Mouse (Mus musculus) hindlimb bud, embryonic 11.5 days (tissue): ENCODE data around the gene Asgr1.
"Not testable (repeated sequence)": the region's sequence is repeated elsewhere in the genome, so short reads cannot be mapped to it uniquely, and the experiment has no call there.

Experiments
- DNase-seq: peaks from one replicate; pipeline ENCODE4 v3.0.0-alpha.2; 2012; ENCODE audit warnings: low read depth, low spot score; ENCODE audit errors: extremely low spot score

The Asgr1 gene

DNA sequence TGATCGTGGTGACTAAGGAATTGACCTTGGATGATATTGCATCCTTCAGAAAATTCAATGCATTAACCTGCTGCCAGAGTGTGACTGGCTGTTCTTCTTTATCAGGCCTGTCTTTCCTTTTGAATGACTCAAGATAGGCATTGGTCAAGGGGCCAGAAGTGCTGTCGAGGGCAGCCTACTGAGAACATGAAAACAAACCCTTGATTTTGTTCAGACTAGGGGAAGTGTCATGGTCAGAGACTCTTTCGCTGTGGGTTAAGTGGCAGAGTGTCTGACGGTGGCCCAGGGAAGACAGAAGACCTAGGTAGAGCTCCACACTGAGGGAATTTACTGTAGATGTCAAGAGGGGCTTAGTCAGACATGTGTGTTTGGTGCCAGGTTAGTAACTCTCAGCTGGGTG, 12.8 kb downstream of the Asgr1 start:
- no peak for DNase-seq

DNA sequence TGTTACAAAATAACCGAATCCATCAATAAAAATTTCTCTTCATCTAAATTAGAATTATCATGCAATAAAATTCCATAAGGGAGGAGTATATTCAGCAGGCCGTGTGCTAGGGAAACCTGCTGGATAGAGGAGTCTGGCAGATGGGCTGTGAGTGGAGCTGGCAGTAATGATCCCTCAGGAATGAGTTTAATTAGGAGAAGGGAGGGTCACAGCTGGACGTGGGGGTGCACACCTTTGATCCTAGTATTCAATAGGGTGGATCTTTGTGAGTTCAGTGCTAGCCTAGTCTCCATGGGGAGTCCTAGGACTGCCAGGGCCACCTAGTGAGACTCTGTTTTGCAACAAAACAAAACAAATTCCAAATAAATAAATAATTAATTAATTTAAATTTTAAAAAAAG, 14.4 kb downstream of the Asgr1 start:
- DNase-seq = no peak

DNA sequence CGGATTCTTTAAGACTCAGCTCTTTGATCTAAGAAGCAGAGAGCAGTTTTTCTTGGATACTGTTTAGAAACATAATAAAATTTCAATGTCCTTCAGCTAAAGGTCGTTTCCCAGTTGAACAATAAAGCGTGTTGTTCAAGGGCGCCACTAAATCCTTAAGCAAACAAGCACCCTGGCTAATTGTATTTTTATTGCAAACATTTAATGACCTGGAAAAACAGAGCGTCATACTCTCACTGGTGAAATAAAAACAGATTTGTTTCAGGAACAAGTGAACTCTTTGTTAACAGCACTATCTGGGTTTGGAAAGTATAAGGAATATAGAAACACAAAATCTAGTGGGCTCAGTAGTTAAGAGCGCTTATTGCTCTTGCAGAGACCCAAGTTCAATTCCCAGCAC, 16.2 kb downstream of the Asgr1 start:
- no peak for DNase-seq

DNA sequence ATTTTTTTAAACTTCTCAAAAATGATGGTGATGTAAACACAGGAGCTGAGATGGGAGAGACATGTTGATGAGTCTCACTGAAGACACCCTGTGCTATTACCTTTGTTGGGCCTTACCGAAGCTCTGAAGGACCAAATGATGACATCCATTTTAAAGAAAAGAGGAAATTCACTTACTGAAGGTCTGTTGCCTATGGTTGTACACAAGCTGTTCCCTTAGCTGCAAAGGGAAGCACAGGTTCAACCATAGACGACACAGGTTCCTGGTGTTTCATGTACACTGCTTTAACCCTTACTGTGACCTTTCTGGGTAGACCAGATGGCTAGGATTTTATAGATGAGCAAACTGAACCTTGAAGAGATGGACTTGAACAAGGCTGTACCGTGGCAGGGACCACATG, 16.7 kb downstream of the Asgr1 start:
- not testable (repeated sequence) for DNase-seq

DNA sequence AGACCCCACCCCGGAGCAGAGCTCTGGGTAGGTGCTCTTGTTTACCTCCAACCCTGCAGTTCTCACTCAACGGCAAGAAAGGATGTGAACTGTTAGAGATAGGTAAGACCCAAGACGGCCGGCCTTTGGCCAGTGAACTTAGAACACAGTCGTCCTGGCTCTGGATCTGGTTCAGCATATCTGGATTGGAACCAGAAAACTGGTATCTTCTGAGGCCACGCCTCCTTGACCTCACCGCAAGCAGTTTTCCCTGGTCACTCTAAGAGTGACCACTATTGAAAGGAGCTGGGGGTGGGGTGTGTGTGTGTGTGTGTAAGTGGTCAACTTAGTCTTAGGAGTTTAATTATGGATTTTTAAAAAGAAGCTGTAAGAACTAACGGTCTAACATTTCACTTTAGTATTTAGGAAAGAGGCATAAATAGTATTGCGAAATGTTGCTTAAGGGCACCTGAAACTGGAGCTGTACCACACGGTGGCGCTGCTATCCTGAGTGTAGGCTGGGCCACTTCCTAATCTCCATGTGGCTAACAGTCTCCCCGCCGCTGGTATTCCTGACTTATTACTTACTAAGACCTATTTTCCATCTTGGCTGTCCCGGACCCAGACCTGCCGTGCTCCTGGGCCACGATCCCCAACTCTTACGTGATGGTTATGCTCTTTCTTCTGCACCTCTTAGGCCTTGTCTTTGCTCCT, 20.6 kb downstream of the Asgr1 start:
- DNase-seq = peak; percentile 56

DNA sequence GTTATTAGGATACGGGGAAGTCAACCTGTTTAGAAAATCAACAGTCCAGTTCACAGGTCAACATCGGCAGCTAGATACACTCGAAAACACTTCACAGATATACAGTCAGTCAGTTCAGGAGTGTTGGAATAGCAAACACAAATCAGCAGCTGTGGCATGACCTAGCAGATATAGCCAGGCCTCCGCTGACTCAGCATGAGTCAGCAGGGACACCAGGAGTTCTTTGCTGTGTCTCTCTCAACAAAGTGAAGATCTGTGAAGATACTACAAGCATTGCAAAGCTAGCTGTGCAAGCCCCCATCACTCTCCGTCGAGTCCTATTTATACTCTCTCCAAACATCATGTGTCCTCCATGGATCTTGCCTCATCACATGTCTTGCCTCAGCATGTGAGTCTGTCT, 21.7 kb downstream of the Asgr1 start:
- DNase-seq = no peak

DNA sequence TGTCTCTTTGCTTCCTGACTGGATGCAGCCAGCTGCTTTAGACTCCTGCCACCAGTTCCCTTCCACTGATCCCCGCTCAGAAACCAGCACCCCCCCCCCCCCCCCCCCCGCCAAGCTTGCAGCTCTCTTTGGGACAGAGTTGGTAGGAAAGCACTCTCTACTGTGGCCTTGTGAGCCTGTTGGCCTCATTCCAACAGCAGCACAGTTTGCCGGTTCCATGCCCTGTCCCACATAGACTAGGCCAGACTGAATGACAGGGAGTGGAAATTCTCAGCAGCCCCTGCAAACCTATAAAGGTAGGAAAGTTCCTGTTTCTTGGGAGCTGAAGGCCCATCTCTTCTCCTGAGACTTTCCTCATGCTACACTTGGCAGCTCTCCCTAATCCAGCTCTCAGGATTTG, 23.6 kb downstream of the Asgr1 start:
- DNase-seq = no peak

DNA sequence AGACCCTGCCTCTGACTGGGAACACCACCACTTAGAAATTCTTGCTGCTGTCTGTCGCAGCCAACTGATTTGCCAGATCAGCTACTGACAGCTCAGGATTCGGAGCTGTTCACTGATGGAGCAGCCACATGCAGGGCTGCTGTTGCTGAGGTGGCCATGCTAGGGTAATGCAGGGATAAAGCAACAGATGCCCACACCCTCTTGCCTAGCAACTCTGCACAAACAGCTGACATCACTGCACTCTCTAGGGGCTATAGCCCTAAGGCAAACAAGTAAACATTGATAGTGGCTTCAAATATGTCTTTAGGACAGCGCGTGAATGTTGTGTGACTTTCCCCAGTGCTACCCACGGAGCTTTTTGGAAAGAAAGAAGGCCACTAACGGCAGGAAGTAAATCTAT, 25.3 kb downstream of the Asgr1 start:
- no peak for DNase-seq

DNA sequence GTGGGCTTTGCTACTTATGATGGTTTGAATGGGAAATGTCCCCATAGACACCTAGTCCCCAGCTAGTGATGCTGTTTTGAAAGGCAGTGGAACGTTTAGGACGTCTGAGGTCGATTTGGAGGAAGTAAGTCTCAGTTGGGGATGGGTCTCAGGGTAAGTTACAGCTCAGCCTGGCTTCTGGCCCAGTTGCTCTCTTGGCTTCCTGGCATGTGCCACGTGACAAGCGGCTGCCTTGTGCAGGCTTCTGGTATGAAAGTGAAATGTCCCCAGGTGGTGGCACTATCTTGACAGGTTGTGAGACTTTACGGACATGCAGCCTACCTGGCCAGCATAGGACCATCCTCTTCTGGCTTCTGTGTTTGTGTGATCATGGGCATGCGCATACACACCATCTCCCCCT, 26.0 kb downstream of the Asgr1 start:
- no peak for DNase-seq

DNA sequence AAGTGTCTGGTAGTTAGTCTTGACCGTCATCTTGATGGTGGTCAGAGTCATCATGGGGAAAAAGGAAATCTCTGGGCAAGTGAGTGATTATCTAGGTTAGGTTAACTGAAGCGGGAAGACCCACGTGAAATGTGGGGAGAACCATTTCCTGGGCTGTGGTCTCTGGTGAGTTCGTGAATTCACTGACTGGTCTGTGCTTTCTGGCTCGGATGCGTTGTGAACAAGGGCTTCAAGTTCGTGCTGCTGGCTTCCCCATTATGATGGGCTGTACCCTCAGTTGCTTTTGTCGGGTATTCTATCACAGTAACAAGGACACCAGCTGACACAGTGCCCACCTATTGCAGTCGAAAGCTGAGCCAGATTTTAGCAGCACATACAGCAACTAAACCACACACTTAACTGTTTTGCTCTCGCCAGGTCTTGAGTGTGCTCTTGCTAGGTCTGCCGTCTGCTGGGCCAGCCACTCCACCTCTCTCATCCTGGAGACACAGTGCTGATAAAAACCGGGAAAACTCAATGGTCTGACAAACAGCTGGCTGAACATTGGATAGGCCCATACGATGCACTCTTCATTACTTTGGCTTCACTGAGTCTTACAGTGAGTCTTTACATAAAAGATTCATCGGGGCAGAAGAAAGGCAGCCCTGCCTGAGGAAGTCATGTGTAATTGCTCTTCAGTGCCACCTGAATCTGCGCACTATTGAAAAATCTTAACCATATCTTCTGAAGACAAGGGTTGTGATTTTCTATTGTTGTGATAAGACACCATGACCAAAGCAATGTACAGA, 27.1 kb downstream of the Asgr1 start:
- no peak for DNase-seq

DNA sequence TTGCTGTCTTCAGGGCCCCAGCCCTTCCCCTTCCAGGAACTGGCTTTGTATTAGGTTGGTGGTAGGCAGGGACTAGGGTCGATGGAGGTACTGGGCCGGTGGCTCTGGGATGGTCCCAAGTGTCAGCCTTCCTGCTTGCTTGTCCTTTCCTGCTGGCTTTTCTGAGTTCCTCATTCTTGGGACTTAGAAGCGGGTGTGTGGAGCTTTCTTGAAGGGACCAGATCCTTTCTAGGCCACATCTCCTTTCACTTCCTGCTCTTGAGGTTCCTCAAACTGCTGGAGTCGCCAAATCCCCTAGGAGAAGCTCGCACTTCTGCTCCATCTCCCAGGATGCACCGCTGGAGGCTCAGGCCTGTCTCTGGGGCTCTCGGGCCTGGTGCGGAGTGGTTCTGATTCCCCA, 30.7 kb downstream of the Asgr1 start:
- DNase-seq = no peak

DNA sequence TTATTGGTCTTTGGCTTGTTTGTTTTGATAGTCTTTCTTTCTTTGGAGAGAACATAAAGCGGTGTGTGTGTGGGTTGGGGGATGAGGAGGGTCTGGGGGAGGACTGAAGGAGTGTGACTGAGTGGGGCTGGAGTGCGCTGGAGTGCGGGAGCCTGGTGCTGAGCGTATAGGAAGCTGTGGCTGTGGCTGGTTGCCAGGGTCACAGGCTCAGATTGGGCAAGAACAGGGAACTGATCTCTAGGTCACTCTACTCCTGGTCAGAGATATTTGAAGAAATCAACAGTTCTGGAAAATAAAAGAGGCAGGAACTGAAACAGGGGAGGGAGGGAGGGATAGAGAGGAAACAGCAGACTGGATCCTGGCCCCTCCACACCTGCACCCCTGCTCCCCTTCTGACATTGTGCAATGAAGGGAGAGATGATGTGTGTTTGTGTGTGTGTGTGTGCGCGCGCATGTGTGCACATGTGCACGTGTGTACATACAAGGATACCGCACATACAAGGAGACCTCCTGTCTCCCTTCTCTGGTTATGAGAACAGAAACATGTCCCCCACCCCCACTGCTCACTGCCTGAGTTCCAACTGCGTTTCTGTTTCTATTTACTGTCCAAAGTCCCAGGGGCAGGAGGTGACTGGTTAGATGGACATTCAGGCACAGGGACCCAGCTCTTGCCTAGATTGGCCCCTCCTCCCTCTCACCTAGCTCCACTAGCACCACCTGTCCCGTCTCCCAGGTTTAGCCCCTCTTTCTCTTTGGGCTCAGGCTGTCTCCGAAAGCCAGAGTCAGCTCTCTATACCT, 38.3 kb downstream of the Asgr1 start, which contains the start of gene Asgr2:
Gene Asgr2 (plus strand): TSS at position 659 of the 798 bp plus-strand sequence.
- no peak for DNase-seq

DNA sequence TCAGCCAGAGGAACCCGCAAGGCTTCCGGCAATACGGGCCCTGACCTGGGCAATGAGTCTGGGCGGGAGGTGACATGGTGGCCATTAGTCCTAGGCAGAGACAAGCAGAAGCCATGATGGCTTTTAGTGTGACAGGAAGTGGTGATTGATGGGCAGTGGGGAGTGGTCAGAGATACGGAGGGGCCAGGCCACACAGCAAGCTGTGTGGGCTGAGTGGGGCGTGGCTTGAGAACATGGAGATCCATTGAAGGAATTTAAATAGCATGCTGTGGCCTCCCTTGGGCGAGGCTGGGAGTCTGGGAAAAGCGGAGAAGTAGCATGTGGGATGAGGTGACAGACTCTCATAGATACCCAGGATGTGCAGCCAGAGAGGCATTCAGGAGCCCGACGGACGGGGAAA, 43.5 kb downstream of the Asgr1 start:
- no peak for DNase-seq

DNA sequence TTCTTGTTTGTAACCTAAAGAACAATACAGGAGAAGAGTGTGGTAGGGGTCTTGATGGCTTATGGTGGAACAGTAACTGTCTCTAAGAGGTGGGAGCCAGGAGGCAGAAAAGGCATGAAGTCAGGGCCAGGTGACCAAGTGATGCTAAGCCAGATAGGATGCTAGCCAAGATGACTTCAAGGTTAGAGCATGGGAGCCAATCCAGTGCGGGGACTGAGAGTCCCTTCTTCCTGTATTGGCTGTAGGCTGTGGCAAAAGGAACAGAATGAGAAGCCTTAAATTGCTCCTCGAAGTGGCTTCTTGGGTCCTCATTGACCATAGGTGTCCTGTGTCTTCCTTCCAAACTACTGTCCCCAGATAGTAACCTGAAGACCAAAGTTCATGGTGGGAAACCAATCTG, 45.2 kb downstream of the Asgr1 start:
- no peak for DNase-seq

DNA sequence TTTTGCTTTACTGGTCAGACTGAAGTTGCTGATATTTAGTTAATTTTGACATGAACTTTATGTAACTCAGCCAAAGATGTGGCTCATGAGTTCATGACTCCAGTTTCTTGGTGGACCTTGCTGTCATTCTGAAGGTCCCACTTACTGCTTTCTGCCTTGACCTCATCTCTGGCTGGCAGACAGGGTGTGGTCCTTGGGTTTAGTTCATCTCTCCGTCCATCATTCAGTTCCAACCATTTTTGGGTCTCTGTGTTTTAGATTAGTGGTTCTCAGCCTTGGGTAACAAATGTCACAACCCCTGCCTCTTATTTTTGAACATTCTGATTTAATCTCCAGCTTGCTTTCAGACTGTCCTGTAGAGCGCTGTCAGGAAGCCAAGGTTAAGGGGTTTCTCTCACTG, 45.9 kb downstream of the Asgr1 start:
- DNase-seq = no peak

DNA sequence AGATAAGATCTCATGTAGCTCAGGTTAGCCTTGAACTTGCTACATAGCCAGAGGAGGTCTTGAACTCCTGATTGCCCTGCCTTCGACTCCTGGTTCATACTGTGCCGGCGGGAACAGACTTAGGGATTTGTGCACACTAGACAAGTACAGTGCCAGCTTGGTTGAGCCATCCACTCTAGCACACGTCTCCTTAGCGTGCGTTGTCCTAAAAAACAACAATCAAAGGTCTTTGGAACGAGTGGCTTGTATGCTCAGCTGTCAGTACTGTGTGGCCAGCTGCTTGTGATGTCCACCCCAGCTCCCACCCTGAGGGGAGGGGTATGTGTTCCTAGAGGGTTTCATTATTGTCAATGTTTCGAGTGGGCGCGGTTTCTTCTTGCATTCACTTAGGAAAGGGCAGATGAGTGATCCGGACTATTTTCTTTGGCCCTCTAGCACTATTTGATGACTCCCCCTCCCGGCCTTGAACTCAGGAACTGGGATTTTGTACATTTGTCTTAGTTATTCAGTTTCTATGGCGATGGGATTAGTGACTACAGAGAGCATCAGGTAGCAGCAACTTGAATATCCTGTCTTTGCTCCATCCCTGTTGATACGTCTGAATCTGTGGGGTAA, 49.9 kb downstream of the Asgr1 start:
- no peak for DNase-seq

DNA sequence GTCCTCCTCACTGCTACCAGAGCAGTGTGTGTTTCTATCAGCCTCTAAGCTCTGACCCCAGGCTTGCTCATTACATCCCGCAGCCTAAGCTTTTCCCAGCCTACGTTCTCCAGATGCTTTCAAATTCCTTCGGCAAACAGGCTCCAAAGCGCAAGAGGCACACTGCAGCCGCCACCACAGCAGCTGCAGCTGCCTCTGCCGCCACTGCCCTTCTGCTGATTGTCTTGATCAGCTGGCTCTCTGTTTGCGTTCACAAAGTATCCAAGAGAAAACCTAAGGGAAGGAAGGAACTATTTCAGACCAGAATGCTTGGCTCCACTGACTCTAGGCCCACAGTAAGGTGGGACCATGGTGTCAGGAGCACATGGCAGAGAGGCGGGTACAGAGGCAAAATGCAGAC, 53.2 kb downstream of the Asgr1 start:
- no peak for DNase-seq
